Mouse (Mus musculus): Measurements from ENCODE around the gene Fra10ac1.
A peak's percentile ranks its signal among the peaks of the same experiment; 100 is the strongest.

Fra10ac1 gene

GRCm38 (mm10) chr19:38228699-38229098, 4.7 kb upstream of the Fra10ac1 start:
- DNase-seq, result peak in 1 of 2 experiments; percentile 21

- no peak for DNase-seq
Measured at GRCm38 (mm10) chr19:38224685-38225060, 717 bp upstream of the Fra10ac1 start.

GRCm38 (mm10) chr19:38223356-38223904, 526 bp downstream of the Fra10ac1 start:
- no peak for DNase-seq

- DNase-seq, result no peak
Measured at GRCm38 (mm10) chr19:38217696-38218095, 6.3 kb downstream of the Fra10ac1 start.

GRCm38 (mm10) chr19:38206669-38207068, 17.3 kb downstream of the Fra10ac1 start:
- peak in 1 of 2 experiments; percentile 30 for DNase-seq

GRCm38 (mm10) chr19:38198731-38199130, 25.2 kb downstream of the Fra10ac1 start:
- DNase-seq, result no peak

GRCm38 (mm10) chr19:38195245-38195644, 28.7 kb downstream of the Fra10ac1 start:
- DNase-seq, result no peak

GRCm38 (mm10) chr19:38191446-38191845, 32.5 kb downstream of the Fra10ac1 start:
- no peak for DNase-seq

GRCm38 (mm10) chr19:38190606-38191005, 33.4 kb downstream of the Fra10ac1 start:
- no peak for DNase-seq

- DNase-seq, result no peak
Measured at GRCm38 (mm10) chr19:38187345-38187680, 36.6 kb downstream of the Fra10ac1 start.

GRCm38 (mm10) chr19:38186631-38187344, 37.2 kb downstream of the Fra10ac1 start:
- DNase-seq, result no peak

GRCm38 (mm10) chr19:38179675-38180074, 44.3 kb downstream of the Fra10ac1 start:
- DNase-seq, result no peak

- DNase-seq, result no peak
Measured at GRCm38 (mm10) chr19:38164633-38165032, 59.3 kb downstream of the Fra10ac1 start.

- no peak for DNase-seq
Measured at GRCm38 (mm10) chr19:38161648-38162354, 62.2 kb downstream of the Fra10ac1 start.

- no peak for DNase-seq
Measured at GRCm38 (mm10) chr19:38156243-38156642, 67.7 kb downstream of the Fra10ac1 start.

- DNase-seq, result no peak
Measured at GRCm38 (mm10) chr19:38143540-38144271, 80.2 kb downstream of the Fra10ac1 start.

Measured in kidney, postnatal 36 days (tissue).